Mouse (Mus musculus): ENCODE data around the gene Gsdme.

The Gsdme gene

GRCm38 (mm10) chr6:50263670-50264069, at the start of gene Gsdme:
TSS of gene Gsdme (minus strand) at chr6:50263862.
- ATAC-seq (ENCODE audit: low TSS enrichment), result no peak

- peak; percentile 58 for ATAC-seq (ENCODE audit: low TSS enrichment)
Measured at GRCm38 (mm10) chr6:50312647-50313046, 49.0 kb upstream of the Gsdme start.

GRCm38 (mm10) chr6:50309019-50309418, 45.4 kb upstream of the Gsdme start:
- no peak for ATAC-seq (ENCODE audit: low TSS enrichment)

GRCm38 (mm10) chr6:50306625-50307024, 43.0 kb upstream of the Gsdme start:
- ATAC-seq (ENCODE audit: low TSS enrichment), result no peak

GRCm38 (mm10) chr6:50304949-50305491, 41.4 kb upstream of the Gsdme start:
- ATAC-seq (ENCODE audit: low TSS enrichment), result peak; percentile 62

GRCm38 (mm10) chr6:50301121-50301520, 37.5 kb upstream of the Gsdme start:
- no peak for ATAC-seq (ENCODE audit: low TSS enrichment)

- no peak for ATAC-seq (ENCODE audit: low TSS enrichment)
Measured at GRCm38 (mm10) chr6:50300622-50301021, 37.0 kb upstream of the Gsdme start.

- ATAC-seq (ENCODE audit: low TSS enrichment), result no peak
Measured at GRCm38 (mm10) chr6:50299071-50299470, 35.4 kb upstream of the Gsdme start.

- no peak for ATAC-seq (ENCODE audit: low TSS enrichment)
Measured at GRCm38 (mm10) chr6:50297671-50298070, 34.0 kb upstream of the Gsdme start.

- peak; percentile 20; the same call in 1 of the 2 replicates for ATAC-seq (ENCODE audit: low TSS enrichment)
Measured at GRCm38 (mm10) chr6:50295136-50295535, 31.5 kb upstream of the Gsdme start.

- ATAC-seq (ENCODE audit: low TSS enrichment), result peak; percentile 76
Measured at GRCm38 (mm10) chr6:50294128-50294527, 30.5 kb upstream of the Gsdme start.

- no peak for ATAC-seq (ENCODE audit: low TSS enrichment)
Measured at GRCm38 (mm10) chr6:50291650-50292049, 28.0 kb upstream of the Gsdme start.

GRCm38 (mm10) chr6:50286881-50287280, 23.2 kb upstream of the Gsdme start:
- no peak for ATAC-seq (ENCODE audit: low TSS enrichment)

GRCm38 (mm10) chr6:50279642-50280041, 16.0 kb upstream of the Gsdme start:
- no peak for ATAC-seq (ENCODE audit: low TSS enrichment)

GRCm38 (mm10) chr6:50273947-50274346, 10.3 kb upstream of the Gsdme start:
- ATAC-seq (ENCODE audit: low TSS enrichment), result no peak

GRCm38 (mm10) chr6:50273416-50273815, 9.8 kb upstream of the Gsdme start:
- ATAC-seq (ENCODE audit: low TSS enrichment), result no peak

GRCm38 (mm10) chr6:50262310-50262709, 1.4 kb downstream of the Gsdme start:
- peak; percentile 39 for ATAC-seq (ENCODE audit: low TSS enrichment)

- peak; percentile 73 for ATAC-seq (ENCODE audit: low TSS enrichment)
Measured at GRCm38 (mm10) chr6:50261922-50262261, 1.8 kb downstream of the Gsdme start.

GRCm38 (mm10) chr6:50261201-50261921, 2.3 kb downstream of the Gsdme start:
- ATAC-seq (ENCODE audit: low TSS enrichment), result peak; percentile 91

GRCm38 (mm10) chr6:50255356-50255755, 8.3 kb downstream of the Gsdme start:
- ATAC-seq (ENCODE audit: low TSS enrichment), result no peak

- ATAC-seq (ENCODE audit: low TSS enrichment), result peak; percentile 98
Measured at GRCm38 (mm10) chr6:50254723-50255184, 8.9 kb downstream of the Gsdme start.

- ATAC-seq (ENCODE audit: low TSS enrichment), result no peak
Measured at GRCm38 (mm10) chr6:50252690-50253089, 11.0 kb downstream of the Gsdme start.

- no peak for ATAC-seq (ENCODE audit: low TSS enrichment)
Measured at GRCm38 (mm10) chr6:50247791-50248190, 15.9 kb downstream of the Gsdme start.

GRCm38 (mm10) chr6:50247356-50247755, 16.3 kb downstream of the Gsdme start:
- ATAC-seq (ENCODE audit: low TSS enrichment), result no peak

All from frontal cortex, adult (tissue).